Mouse (Mus musculus) heart, postnatal 10 days (tissue): ENCODE measurements around the gene Timm9. TPM values are rescaled to one million over a fixed set of nuclear protein-coding genes. Genes with fewer than 3 reads are reported as not detected.
"Not testable (repeated sequence)": the region's sequence is repeated elsewhere in the genome, so short reads cannot be mapped to it uniquely, and the experiment has no call there.

Experiments
- DNase-seq, 2 experiments: peaks; one replicate each; pipeline ENCODE4 v3.0.0; 2021
- intact Hi-C: fragments of 180-260 bp; cut with DNase I; formaldehyde crosslinking; loops from one replicate; pipeline ENCODE4 v1.15.1; 2025
- total RNA-seq, 2 experiments: library from RNA; stranded (reverse); gene quantifications; 2 replicates each; pipeline ENCODE4 v1.2.3; 2021

Gene Timm9
- total RNA-seq, 2 experiments from 2014 or later, result 41.4 to 43.5 TPM

GRCm38 (mm10) chr12:71111331-71111730, 25.2 kb downstream of the Timm9 start, which contains the start of gene Tomm20l:
Tomm20l (plus strand) TSS chr12:71111428.
- peak; percentile 51 to 53 for DNase-seq
- intact Hi-C loops, result no loop called here

- intact Hi-C loops, result no loop called here
Observed at GRCm38 (mm10) chr12:71107216-71107771, 29.2 kb downstream of the Timm9 start.

GRCm38 (mm10) chr12:71104275-71104674, 32.2 kb downstream of the Timm9 start:
- intact Hi-C loops, DNase-seq: not testable (repeated sequence)

More at GRCm38 (mm10) chr12:71107216-71107771, 29.2 kb downstream of the Timm9 start:
- no peak for DNase-seq

DNA sequence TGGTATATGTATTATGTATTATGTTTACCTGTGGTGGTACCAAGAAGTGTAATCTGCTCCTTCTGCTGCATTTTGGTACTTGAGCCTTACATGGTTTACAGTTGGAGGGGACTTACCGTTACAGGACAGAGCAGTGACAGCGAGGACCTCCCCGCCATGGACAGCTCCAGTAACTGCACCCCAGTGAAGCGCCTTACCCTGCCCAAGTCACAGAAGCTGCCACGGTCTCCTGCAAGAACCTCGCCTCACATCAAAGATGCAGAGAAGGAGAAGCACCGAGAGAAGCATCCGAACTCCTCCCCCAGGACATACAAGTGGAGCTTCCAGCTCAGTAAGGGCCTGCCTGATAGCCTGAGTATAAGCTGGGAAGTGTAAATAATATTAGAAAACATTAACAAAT, 50.2 kb downstream of the Timm9 start:
- DNase-seq, result no peak
- intact Hi-C loops, result no loop called here

Other genes with a start within 250 kb of the Timm9 start
- gene Actr10, start 198.8 kb downstream of the Timm9 start, total RNA-seq, result 100 to 1,000 TPM; 166 to 172 TPM
- 100 to 1,000 TPM; 238 to 252 TPM for gene Psma3, start 162.1 kb downstream of the Timm9 start, total RNA-seq
- gene Arid4a, start 120.7 kb downstream of the Timm9 start, total RNA-seq, result 10 to 100 TPM; 14.0 to 15.5 TPM
- gene Tomm20l, start 25.3 kb downstream of the Timm9 start, total RNA-seq, result 1 to 10 TPM in 1 of 2 experiments, under 1 TPM in 1; 0.50 to 1.8 TPM
- gene 2700049A03Rik, start 164 bp upstream of the Timm9 start, total RNA-seq, result 1 to 10 TPM; 4.0 to 4.8 TPM
- gene Dact1, start 173.2 kb upstream of the Timm9 start, total RNA-seq, result 10 to 100 TPM; 14.7 to 18.0 TPM